Mouse (Mus musculus): ENCODE measurements at regions not wholly inside any gene's neighbourhood (a gene's known extent, or its start where the extent isn't known, plus 50 kb on each side); places are given as distances from the start of the nearest gene placed in this dataset.

- TF ChIP-seq HCFC1 (IDR thresholded peaks at IDR 0.05; ENCODE audit: borderline replicate concordance, insufficient read depth, low read length) (no peak), CHD2 (IDR thresholded peaks at IDR 0.05; ENCODE audit: low read depth, low read length) (no peak), MAFK (IDR thresholded peaks at IDR 0.05; ENCODE audit: insufficient read depth, low read depth, low read length) (no peak)
These were observed 196.8 kb upstream of the Nbea start for GRCm38 (mm10) chr3:56380316-56380715.

Measured in ES-E14 (cell line).